Mouse (Mus musculus): ENCODE data around the gene Rassf2. TPM values are rescaled to one million over a fixed set of nuclear protein-coding genes. Genes with fewer than 3 reads are reported as not detected.

The Rassf2 gene
- polyA plus RNA-seq, 1 experiment = 6.6 TPM

- DNase-seq (ENCODE audit: low spot score) = no peak
These were observed 75.2 kb downstream of the Rassf2 start for GRCm38 (mm10) chr2:131954835-131955234.

DNA sequence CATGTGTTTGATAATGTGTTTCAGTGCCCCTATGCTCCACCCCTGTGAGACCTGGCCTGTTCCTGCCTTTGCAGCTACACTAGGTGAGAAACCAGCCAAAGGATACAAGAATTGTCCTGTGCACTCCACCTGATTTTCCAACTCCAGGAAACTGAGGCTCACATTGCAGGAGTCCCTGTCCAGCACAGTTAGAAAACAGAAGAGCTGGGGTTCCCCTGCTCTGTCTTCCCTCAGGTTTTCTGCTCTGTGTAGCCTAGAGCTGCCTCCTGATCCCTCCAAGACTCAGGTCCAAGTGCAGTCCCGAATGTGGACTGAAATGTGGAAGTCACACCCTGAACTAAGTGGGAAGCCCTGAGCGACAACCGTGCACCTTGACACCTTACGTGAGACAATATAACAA is 76.3 kb downstream of the Rassf2 start:
- DNase-seq (ENCODE audit: low spot score) = no peak

GRCm38 (mm10) chr2:131952961-131953538 is 77.0 kb downstream of the Rassf2 start:
- DNase-seq (ENCODE audit: low spot score) = no peak

DNA sequence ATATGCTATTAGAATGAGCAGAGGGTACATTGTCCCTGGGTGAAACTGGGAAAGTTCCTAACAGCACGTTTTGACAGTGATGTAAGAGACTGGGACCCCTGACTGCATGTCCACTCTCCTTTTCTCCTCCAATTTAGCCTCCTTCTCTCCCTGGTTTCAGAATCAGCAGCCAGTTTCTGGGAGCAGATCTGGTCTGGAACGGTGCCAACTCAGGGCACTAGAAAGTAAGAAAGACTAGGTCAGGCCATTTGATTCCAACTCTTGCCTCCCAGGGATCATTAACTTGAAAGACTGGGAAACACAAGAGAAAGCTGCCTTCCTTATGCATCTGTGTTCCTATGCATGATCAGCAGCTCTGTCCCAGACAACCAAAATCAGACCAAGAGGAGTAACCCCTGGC is 77.6 kb downstream of the Rassf2 start:
- DNase-seq (ENCODE audit: low spot score) = no peak

DNA sequence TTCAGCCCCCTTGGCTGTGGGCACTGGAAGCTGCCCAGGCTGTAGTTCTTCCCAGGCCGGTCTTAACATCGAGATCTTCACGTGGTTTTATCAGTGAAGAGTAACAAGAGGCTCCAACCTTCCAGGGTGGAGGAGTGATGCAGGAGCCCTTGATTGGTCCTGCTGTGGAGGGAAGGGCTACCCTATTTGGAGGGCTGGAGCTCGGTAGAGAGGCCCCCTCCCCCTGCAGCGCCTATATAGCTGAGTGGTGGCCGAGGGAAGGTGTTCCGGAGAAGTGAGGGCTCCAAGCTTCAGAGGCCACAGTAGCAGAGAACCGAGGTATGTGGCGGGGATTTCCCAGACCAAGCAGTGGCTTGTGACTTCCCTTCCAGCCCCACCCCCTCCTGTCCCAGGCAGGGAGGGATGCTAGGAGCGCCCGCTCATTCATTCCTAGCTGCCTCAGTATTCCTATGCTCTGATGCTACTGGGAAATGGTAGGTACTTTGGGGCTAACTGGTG is 79.4 kb downstream of the Rassf2 start, which contains the start of gene Prnd:
Prnd (plus strand) TSS at position 264 of the 498 bp plus-strand sequence.
- DNase-seq (ENCODE audit: low spot score) = no peak

DNA sequence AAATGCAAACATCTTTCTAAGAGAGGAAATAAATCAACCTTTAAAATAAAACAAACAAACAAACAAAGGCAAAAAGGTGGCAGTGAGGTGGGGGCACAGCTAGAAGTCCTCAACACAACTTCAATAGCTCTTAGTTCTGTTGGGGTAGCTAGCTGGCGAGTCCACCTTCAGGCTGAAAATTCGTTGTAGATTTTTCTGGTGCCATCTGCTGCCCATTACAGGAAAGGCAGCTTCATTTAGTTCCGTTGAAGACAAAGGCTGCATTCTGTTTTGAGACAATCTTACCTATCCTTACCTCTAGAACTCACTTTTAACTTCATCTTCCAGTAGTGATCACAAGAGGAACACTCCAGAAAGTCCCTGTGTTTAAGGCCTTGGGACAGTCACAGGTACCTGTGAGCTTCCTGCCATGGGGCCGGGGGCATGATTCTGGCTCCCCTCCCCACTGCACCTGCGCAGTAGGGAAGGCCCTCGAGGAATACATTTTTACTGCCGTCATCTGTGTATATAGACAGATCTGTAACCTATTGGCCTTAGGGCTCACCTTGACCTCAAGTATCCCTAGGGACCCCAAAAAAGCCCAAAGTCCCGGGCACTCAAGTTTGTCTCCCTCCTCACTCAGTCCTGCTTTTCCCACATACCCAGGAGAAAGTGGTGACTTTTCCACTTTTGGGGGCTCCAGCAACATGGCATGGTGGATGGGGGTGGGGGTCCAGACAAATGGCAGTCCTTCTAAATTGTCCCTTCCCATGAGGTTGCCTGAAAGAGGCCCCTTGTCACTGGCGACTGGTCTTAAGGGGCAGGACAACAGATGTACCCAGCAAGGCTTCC is 80.1 kb downstream of the Rassf2 start:
- no peak for DNase-seq (ENCODE audit: low spot score)

GRCm38 (mm10) chr2:131948916-131949639 is 81.0 kb downstream of the Rassf2 start:
- DNase-seq (ENCODE audit: low spot score) = no peak

- DNase-seq (ENCODE audit: low spot score) = no peak
These were observed 81.9 kb downstream of the Rassf2 start for GRCm38 (mm10) chr2:131948156-131948555.

GRCm38 (mm10) chr2:131946351-131946750 is 83.7 kb downstream of the Rassf2 start:
- no peak for DNase-seq (ENCODE audit: low spot score)

GRCm38 (mm10) chr2:131945765-131946164 is 84.3 kb downstream of the Rassf2 start:
- no peak for DNase-seq (ENCODE audit: low spot score)

- no peak for DNase-seq (ENCODE audit: low spot score)
These were observed 84.8 kb downstream of the Rassf2 start for GRCm38 (mm10) chr2:131945225-131945624.

DNA sequence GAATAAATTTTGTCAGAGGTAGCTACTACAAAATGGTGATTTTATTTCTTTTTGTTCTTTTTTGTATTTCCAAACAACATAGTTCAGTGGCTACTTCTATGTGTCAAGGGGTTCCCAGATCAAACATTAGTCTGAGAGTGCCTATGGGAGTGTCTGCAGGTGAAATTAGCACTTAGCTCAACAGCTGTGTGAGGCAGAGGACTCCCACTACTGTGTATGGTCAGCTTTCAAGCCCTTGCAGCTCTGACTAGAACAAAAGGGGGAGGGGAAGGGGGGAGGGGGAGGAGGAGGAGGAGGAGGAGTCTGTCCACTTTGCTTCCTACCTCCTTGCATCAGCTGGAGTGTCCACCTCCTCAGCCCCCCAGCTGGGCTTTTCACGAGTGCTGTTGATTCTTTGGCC is 85.7 kb downstream of the Rassf2 start:
- no peak for DNase-seq (ENCODE audit: low spot score)

GRCm38 (mm10) chr2:131941501-131941900 is 88.6 kb downstream of the Rassf2 start:
- no peak for DNase-seq (ENCODE audit: low spot score)

DNA sequence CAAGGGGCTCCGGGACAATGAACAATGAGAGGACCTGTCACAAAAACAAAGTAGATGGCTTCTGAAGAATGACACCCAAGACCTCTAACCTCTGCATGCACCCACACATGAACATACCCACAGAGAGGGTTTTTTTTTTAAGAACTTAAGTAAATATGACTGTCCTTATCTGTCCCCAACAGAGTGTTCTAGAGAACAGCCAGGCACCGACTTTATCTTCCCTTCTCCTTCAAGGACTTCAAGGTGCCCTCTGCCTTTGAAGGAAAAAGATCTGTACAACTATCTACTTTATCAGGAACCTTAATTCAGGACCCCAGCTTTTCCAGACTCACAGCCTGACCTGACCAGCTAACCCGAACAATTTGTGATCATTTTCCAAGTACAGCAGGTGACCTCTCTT is 89.6 kb downstream of the Rassf2 start:
- no peak for DNase-seq (ENCODE audit: low spot score)

Other genes with a start within 250 kb of the Rassf2 start
- gene Erv3, start 170.5 kb downstream of the Rassf2 start, polyA plus RNA-seq (2012; rRNA removed) = 0.33 and 0.37 TPM in 2 replicates
- gene Prnp, start 120.3 kb downstream of the Rassf2 start, polyA plus RNA-seq (2012; rRNA removed) = 161 and 189 TPM in 2 replicates
- gene Prn, start 120.3 kb downstream of the Rassf2 start, polyA plus RNA-seq (2012; rRNA removed) = 0.07 TPM in 1 of 2 replicates, not detected in the other
- gene Prnd, start 79.4 kb downstream of the Rassf2 start, polyA plus RNA-seq (2012; rRNA removed) = 0.90 and 1.2 TPM in 2 replicates
- 36.2 and 36.3 TPM in 2 replicates for gene Slc23a2, start 114.8 kb upstream of the Rassf2 start, polyA plus RNA-seq (2012; rRNA removed)
- gene Tmem230, start 217.5 kb upstream of the Rassf2 start, polyA plus RNA-seq (2012; rRNA removed) = 44.1 and 48.0 TPM in 2 replicates
- gene Pcna, start 223.1 kb upstream of the Rassf2 start, polyA plus RNA-seq (2012; rRNA removed) = 73.2 and 96.5 TPM in 2 replicates
- 38.4 and 52.2 TPM in 2 replicates for gene Cds2, start 232.9 kb upstream of the Rassf2 start, polyA plus RNA-seq (2012; rRNA removed)